Mouse (Mus musculus) neutrophil, adult 5-6 weeks (primary cell): ENCODE measurements around the gene Drd4. TPM values are rescaled to one million over a fixed set of nuclear protein-coding genes. Genes with fewer than 3 reads are reported as not detected.
"Not testable (repeated sequence)": the region's sequence is repeated elsewhere in the genome, so short reads cannot be mapped to it uniquely, and the experiment has no call there.

Experiments
- ATAC-seq: fragments of 151-379, 151-347 bp; 2 replicates; pipeline ENCODE4 v1.8.0; 2017; ENCODE audit warnings: mild to moderate bottlenecking, moderate TSS enrichment; ENCODE audit not compliant: insufficient number of reproducible peaks, poor library complexity, low FRiP score, severe bottlenecking; ENCODE audit errors: extremely low read depth
- total RNA-seq: library from RNA; stranded (forward); fragments of 200-1000 nt; gene quantifications from 2 replicates; pipeline ENCODE4 v1.2.3, GENCODE M21; 2017

Drd4 gene
- total RNA-seq, result not detected in 2 replicates

- no peak for ATAC-seq
Observed at GRCm38 (mm10) chr7:141291921-141292582, at the start of gene Drd4. Gene Drd4 (plus strand): TSS chr7:141292006.

- ATAC-seq, result not testable (repeated sequence)
Observed at GRCm38 (mm10) chr7:141250486-141250885, 41.3 kb upstream of the Drd4 start.

GRCm38 (mm10) chr7:141256159-141256558 is 35.6 kb upstream of the Drd4 start:
- no peak for ATAC-seq

- no peak for ATAC-seq
Observed at GRCm38 (mm10) chr7:141261480-141261879, 30.3 kb upstream of the Drd4 start.

- no peak for ATAC-seq
Observed at GRCm38 (mm10) chr7:141263640-141264039, 28.2 kb upstream of the Drd4 start.

- no peak for ATAC-seq
Observed at GRCm38 (mm10) chr7:141264041-141264700, 27.6 kb upstream of the Drd4 start.

- ATAC-seq, result peak; percentile 45
Observed at GRCm38 (mm10) chr7:141264761-141265410, 26.9 kb upstream of the Drd4 start.

- ATAC-seq, result 0 out of 2 replicates have a peak, but pooled peaks have one; percentile 1
Observed at GRCm38 (mm10) chr7:141265411-141265738, 26.4 kb upstream of the Drd4 start.

- peak; percentile 78 for ATAC-seq
Observed at GRCm38 (mm10) chr7:141265739-141266561, 25.9 kb upstream of the Drd4 start, which contains the start of gene Irf7. Gene Irf7 (minus strand): TSS chr7:141266481.

- no peak for ATAC-seq
Observed at GRCm38 (mm10) chr7:141268466-141269272, 23.1 kb upstream of the Drd4 start.

- ATAC-seq, result no peak
Observed at GRCm38 (mm10) chr7:141269273-141269545, 22.6 kb upstream of the Drd4 start.

GRCm38 (mm10) chr7:141270631-141271030 is 21.2 kb upstream of the Drd4 start:
- no peak for ATAC-seq

GRCm38 (mm10) chr7:141275356-141275755 is 16.4 kb upstream of the Drd4 start:
- no peak for ATAC-seq

- ATAC-seq, result peak; percentile 34; the same call in 1 of the 2 replicates
Observed at GRCm38 (mm10) chr7:141276546-141276945, 15.3 kb upstream of the Drd4 start, which contains the start of gene Cdhr5. Gene Cdhr5 (minus strand): TSS chr7:141276786.

- no peak for ATAC-seq
Observed at GRCm38 (mm10) chr7:141277701-141278678, 13.8 kb upstream of the Drd4 start.

GRCm38 (mm10) chr7:141278766-141279590 is 12.8 kb upstream of the Drd4 start, which contains the start of gene Sct:
Gene Sct (minus strand): TSS chr7:141279133.
- no peak for ATAC-seq

GRCm38 (mm10) chr7:141281442-141281841 is 10.4 kb upstream of the Drd4 start:
- ATAC-seq, result no peak
